In genomic region chr5:118167561-118167995, GRCm38 (mm10) we compare ENCODE assay signal across 18 mouse cellular contexts. TPM values are rescaled to one million over a fixed set of nuclear protein-coding genes. Genes with fewer than 3 reads are reported as not detected.
DNase-seq lines count a peak whose midpoint lies in the region.
"Had no signal": no experiment of that assay in that cellular context is flagged by ENCODE, and none has a peak within 500 bp of the region (broad histone marks: within the 10 kb centered on the region; RNA-seq: fewer than 3 reads in every experiment).

No protein-coding gene starts in this region.

- peak; percentile 35 to 36 for DNase-seq in frontal cortex, postnatal 36 days (ENCODE audit: low spot score in 2 of 2)
- DNase-seq in frontal cortex, postnatal 10 days (ENCODE audit: low spot score in 2 of 2), result no peak
- peak; percentile 74 for DNase-seq in kidney, adult 9 months
- no peak for DNase-seq in kidney, postnatal 10 days
- peak; percentile 32 for DNase-seq in right cerebral cortex, adult 18-20 months
- DNase-seq in right cerebral cortex, postnatal 14 days, result no peak
- DNase-seq in layer of hippocampus, postnatal 36 days, result peak; percentile 49 to 61
- DNase-seq in thymus, adult 18-20 months, result no peak
- DNase-seq: adrenal gland, postnatal 14 days; cerebellum, postnatal 36 days; gastrocnemius, postnatal 14 days; heart, postnatal 14 days; liver, embryonic 13.5 days; retina, postnatal 1 day; thymus, postnatal 4 days had no signal

RNA-seq across cellular contexts. Expression of gene Hrk, which starts 3.1 kb away (rescaled TPM):
- 10 to 100 TPM; 38.0 to 40.2 TPM for total RNA-seq in layer of hippocampus, postnatal 36 days (2021)
- total RNA-seq: megakaryocyte progenitor cell, adult 5-6 weeks; MEL; neutrophil, adult 5-6 weeks had no signal

RNA-seq across cellular contexts. Expression of gene Fbxw8, which starts 12.3 kb away (rescaled TPM):
- total RNA-seq in layer of hippocampus, postnatal 36 days (2021), result 10 to 100 TPM; 35.2 to 37.7 TPM

Comparison
In these comparisons a context has a peak if more than half of its experiments do, and no peak if none do; other contexts are left out.
1. DNase-seq: peak in frontal cortex, postnatal 36 days (2 of 2), kidney, adult 9 months (single experiment), right cerebral cortex, adult 18-20 months (single experiment) and layer of hippocampus, postnatal 36 days (2 of 2); none in frontal cortex, postnatal 10 days (0 of 2), kidney, postnatal 10 days (single experiment), right cerebral cortex, postnatal 14 days (single experiment) and thymus, adult 18-20 months (0 of 2).